Mouse (Mus musculus) liver, adult 2 months (tissue): ENCODE data around the gene Plekhg1. TPM values are rescaled to one million over a fixed set of nuclear protein-coding genes. Genes with fewer than 3 reads are reported as not detected.

Experiments used
- DNase-seq: peaks from one replicate; pipeline ENCODE4 v3.0.0-alpha.2; 2011; ENCODE audit warnings: low read depth, low spot score; ENCODE audit errors: extremely low read depth
- H3K27ac ChIP-seq: fragments of 200-500 bp; replicated peaks from 2 replicates; pipeline ENCODE4 v1.5.1; 2012; ENCODE audit warnings: low read depth, mild to moderate bottlenecking, control low read depth, inconsistent platforms, low read length; ENCODE audit not compliant: insufficient read depth
- H3K27me3 ChIP-seq: fragments of 200-500 bp; 2 replicates; pipeline ENCODE4 v1.6.1; 2012; ENCODE audit warnings: mild to moderate bottlenecking, moderate library complexity, low read length, inconsistent platforms; ENCODE audit not compliant: control insufficient read depth, insufficient read depth
- H3K36me3 ChIP-seq: fragments of 200-500 bp; 2 replicates; pipeline ENCODE4 v1.6.1; 2012; ENCODE audit warnings: low read length, inconsistent platforms; ENCODE audit not compliant: control insufficient read depth, insufficient read depth
- H3K4me1 ChIP-seq: fragments of 200-500 bp; 2 replicates; pipeline ENCODE4 v1.6.1; 2011; ENCODE audit warnings: low read length; ENCODE audit not compliant: control insufficient read depth, insufficient read depth
- H3K4me3 ChIP-seq: fragments of 200-500 bp; 2 replicates; pipeline ENCODE4 v1.5.1; 2011; ENCODE audit warnings: low read depth, mild to moderate bottlenecking, control low read depth, low read length, moderate library complexity; ENCODE audit not compliant: insufficient read depth
- H3K79me2 ChIP-seq: fragments of 200-500 bp; 2 replicates; pipeline ENCODE4 v1.6.1; 2012; ENCODE audit warnings: inconsistent platforms, mild to moderate bottlenecking, low read length, moderate library complexity; ENCODE audit not compliant: control insufficient read depth, insufficient read depth
- H3K9ac ChIP-seq: fragments of 200-500 bp; 2 replicates; pipeline ENCODE4 v1.6.1; 2012; ENCODE audit warnings: low read depth, mild to moderate bottlenecking, control low read depth, inconsistent platforms, low read length
- CTCF ChIP-seq: fragments of 200-500 bp; IDR thresholded peaks from 2 replicates; pipeline ENCODE4 v1.5.1; 2011; ENCODE audit warnings: low read depth, low read length, control low read depth
- POLR2A ChIP-seq: fragments of 200-500 bp; IDR thresholded peaks from 2 replicates; pipeline ENCODE4 v1.6.1; 2011; ENCODE audit warnings: low read length, control low read depth; ENCODE audit not compliant: insufficient read depth; ENCODE audit errors: extremely low read depth
- WGBS: fragments of 180-500 bp; shearing (Covaris S2); methylation state at CpG from one replicate; pipeline ENCODE4 v1.1.7; 2018; 5-methylcytosine and 5-hydroxymethylcytosine counted together
- polyA plus RNA-seq: library from polyadenylated mRNA; depleted of rRNA; stranded (reverse); fragments of >200 nt; gene quantifications from 2 replicates; pipeline ENCODE4 v1.2.3, GENCODE M21; 2012
- total RNA-seq: library from RNA; depleted of rRNA; stranded (reverse); fragments of >200 nt; gene quantifications from 2 replicates; pipeline ENCODE4 v1.2.3, GENCODE M21; 2014

Gene Plekhg1
- total and polyA plus RNA-seq, 2 experiments, result 1.2 to 6.0 TPM

GRCm38 (mm10) chr10:3743826-3744225 lies 3.7 kb downstream of the Plekhg1 start:
- Histone ChIP-seq H3K4me3 (no peak overlapping the region), H3K4me1 (peaks cover 2% of the 10 kb centered on the region; the same call in 1 of the 2 replicates), H3K9ac (no peak overlapping the region), H3K79me2 (no peaks in the 10 kb centered on the region), H3K27me3 (no peaks in the 10 kb centered on the region), H3K36me3 (no peaks in the 10 kb centered on the region), H3K27ac (no peak overlapping the region)
- TF ChIP-seq POLR2A, result no peak
- no peak for TF ChIP-seq CTCF
- DNase-seq, result peak; percentile 33
- WGBS, result 60% methylated on average over 5 of the region's 5 CpGs

- TF ChIP-seq POLR2A (no peak), CTCF (no peak)
- 57% methylated on average over 3 of the region's 3 CpGs for WGBS
- H3K4me3 ChIP-seq, result no peak overlapping the region
- H3K36me3 ChIP-seq, result no peaks in the 10 kb centered on the region
- no peaks in the 10 kb centered on the region for H3K27me3 ChIP-seq
- no peaks in the 10 kb centered on the region; the same call in 1 of the 2 replicates for H3K4me1 ChIP-seq
- peaks cover 6% of the 10 kb centered on the region; the same call in 1 of the 2 replicates for H3K79me2 ChIP-seq
- no peak for DNase-seq
- no peak overlapping the region for H3K27ac ChIP-seq
- no peak overlapping the region for H3K9ac ChIP-seq
These were observed 6.8 kb downstream of the Plekhg1 start for GRCm38 (mm10) chr10:3746794-3747518.

- no peaks in the 10 kb centered on the region for H3K36me3 ChIP-seq
- peaks cover 6% of the 10 kb centered on the region; the same call in 1 of the 2 replicates for H3K79me2 ChIP-seq
- no peak overlapping the region for H3K4me3 ChIP-seq
- WGBS, result 80% methylated on average over 1 of the region's 1 CpGs
- no peak overlapping the region for H3K9ac ChIP-seq
- H3K4me1 ChIP-seq, result no peaks in the 10 kb centered on the region; the same call in 1 of the 2 replicates
- no peaks in the 10 kb centered on the region for H3K27me3 ChIP-seq
- DNase-seq, result no peak
- H3K27ac ChIP-seq, result no peak overlapping the region
- TF ChIP-seq POLR2A, result no peak
- no peak for TF ChIP-seq CTCF
These were observed 9.4 kb downstream of the Plekhg1 start for GRCm38 (mm10) chr10:3749580-3749979.

GRCm38 (mm10) chr10:3761992-3762391 lies 21.8 kb downstream of the Plekhg1 start:
- Histone ChIP-seq H3K9ac (no peak overlapping the region), H3K4me1 (peaks cover 2% of the 10 kb centered on the region), H3K79me2 (no peaks in the 10 kb centered on the region; the same call in 1 of the 2 replicates), H3K36me3 (no peaks in the 10 kb centered on the region), H3K27me3 (no peaks in the 10 kb centered on the region), H3K4me3 (no peak overlapping the region), H3K27ac (no peak overlapping the region)
- no peak for DNase-seq
- TF ChIP-seq POLR2A (no peak), CTCF (no peak)
- 79% methylated on average over 5 of the region's 5 CpGs for WGBS

- H3K27ac ChIP-seq, result no peak overlapping the region
- H3K4me3 ChIP-seq, result no peak overlapping the region
- no peaks in the 10 kb centered on the region for H3K36me3 ChIP-seq
- no peaks in the 10 kb centered on the region for H3K27me3 ChIP-seq
- no peak for DNase-seq
- H3K9ac ChIP-seq, result no peak overlapping the region
- no peaks in the 10 kb centered on the region; the same call in 1 of the 2 replicates for H3K79me2 ChIP-seq
- TF ChIP-seq CTCF (no peak), POLR2A (no peak)
- WGBS, result 68% methylated on average over 3 of the region's 3 CpGs
- peaks cover 2% of the 10 kb centered on the region for H3K4me1 ChIP-seq
These were observed 23.0 kb downstream of the Plekhg1 start for GRCm38 (mm10) chr10:3763199-3763598.

GRCm38 (mm10) chr10:3769131-3769530 lies 29.0 kb downstream of the Plekhg1 start:
- Histone ChIP-seq H3K27me3 (no peaks in the 10 kb centered on the region), H3K9ac (no peak overlapping the region), H3K36me3 (no peaks in the 10 kb centered on the region), H3K4me1 (peaks cover 2% of the 10 kb centered on the region; the same call in 1 of the 2 replicates), H3K4me3 (no peak overlapping the region), H3K79me2 (no peaks in the 10 kb centered on the region; the same call in 1 of the 2 replicates), H3K27ac (no peak overlapping the region)
- TF ChIP-seq POLR2A, result no peak
- TF ChIP-seq CTCF, result no peak
- no peak for DNase-seq
- WGBS, result 82% methylated on average over 5 of the region's 5 CpGs
